Mouse (Mus musculus) layer of hippocampus, adult 2 months (tissue): ENCODE results near the gene Sh3bp5. TPM values are rescaled to one million over a fixed set of nuclear protein-coding genes. Genes with fewer than 3 reads are reported as not detected.

ENCODE experiments used
- DNase-seq, 2 experiments: peaks; one replicate each; pipeline ENCODE4 v3.0.0; 2022; ENCODE audit warnings: low spot score in 2 of 2
- H3K27ac ChIP-seq: fragments of 200-600 bp; 2 replicates; pipeline ENCODE4 v1.8.1; 2022
- H3K4me3 ChIP-seq: fragments of 200-600 bp; 2 replicates; pipeline ENCODE4 v1.8.1; 2022; ENCODE audit warnings: mild to moderate bottlenecking
- CTCF ChIP-seq: fragments of 200-600 bp; conservative IDR thresholded peaks from 2 replicates; pipeline ENCODE4 v1.8.1; 2022; ENCODE audit warnings: antibody characterized with exemption, mild to moderate bottlenecking, moderate library complexity
- total RNA-seq, 2 experiments: library from RNA; stranded (reverse); gene quantifications; 2 replicates each; pipeline ENCODE4 v1.2.3; 2021

Gene Sh3bp5
- total RNA-seq, 2 experiments from 2014 or later = 147 to 158 TPM

DNA sequence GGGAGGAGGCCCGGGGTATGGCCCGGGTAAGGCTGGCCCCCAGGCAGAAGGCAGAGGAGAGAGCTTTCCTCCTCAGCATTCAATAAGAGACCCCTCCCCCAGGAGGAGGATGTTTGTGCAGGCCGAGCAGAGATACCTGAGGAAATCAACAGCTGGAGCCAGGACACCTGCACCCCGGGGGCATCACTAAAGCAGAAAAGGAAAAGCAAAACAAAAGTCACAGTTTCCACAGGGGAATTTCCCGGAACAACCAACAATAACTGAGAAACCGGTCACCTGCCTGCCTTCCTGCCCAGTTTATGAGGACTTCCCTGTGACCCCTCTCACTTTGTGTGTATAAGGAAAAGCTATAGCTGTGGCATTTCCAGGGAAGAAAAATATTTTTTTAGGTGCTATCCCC lies 7.7 kb upstream of the Sh3bp5 start:
- no peak overlapping the region for H3K4me3 ChIP-seq
- H3K27ac ChIP-seq = no peak overlapping the region
- TF ChIP-seq CTCF = no peak
- DNase-seq = no peak

DNA sequence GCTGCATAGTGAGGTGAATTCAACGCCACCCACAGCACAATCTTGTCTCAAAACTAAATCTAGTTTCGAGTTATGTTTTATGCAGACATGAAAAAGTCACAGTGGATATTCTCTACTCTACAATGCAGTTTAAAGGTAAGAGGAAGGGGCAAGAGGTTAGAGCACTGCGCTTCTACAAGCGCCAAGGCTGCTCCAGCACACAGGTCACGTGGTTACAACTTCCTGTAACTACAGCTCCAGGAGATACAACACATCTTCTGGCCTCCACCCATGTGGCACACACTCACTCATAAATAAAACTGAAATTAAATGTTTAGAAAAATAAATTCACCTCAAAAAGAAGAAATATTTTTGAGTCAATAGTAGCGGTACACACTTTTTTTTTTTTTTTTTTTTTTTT lies 4.8 kb upstream of the Sh3bp5 start:
- no peak overlapping the region for H3K27ac ChIP-seq
- DNase-seq = no peak
- no peak overlapping the region for H3K4me3 ChIP-seq
- TF ChIP-seq CTCF = no peak

DNA sequence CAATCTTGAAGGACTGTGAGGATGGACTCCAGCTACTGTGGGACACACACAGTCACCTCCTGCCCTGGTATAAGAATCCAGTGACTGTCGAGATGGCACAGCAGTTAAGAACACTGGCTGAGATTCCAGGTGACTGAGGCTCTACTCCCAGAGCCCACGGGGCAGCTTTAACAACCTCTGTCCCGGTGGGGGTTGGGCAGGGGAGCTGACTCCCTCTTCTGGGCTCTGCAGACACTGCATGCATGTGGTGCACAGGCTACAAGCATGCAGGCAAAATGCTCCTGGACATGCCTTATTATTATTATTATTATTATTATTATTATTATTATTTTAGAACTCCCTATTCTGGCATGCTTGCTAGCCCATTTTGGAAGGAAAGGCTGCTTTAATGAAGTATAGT lies 4.4 kb upstream of the Sh3bp5 start:
- peak; percentile 46 for TF ChIP-seq CTCF
- H3K27ac ChIP-seq = no peak overlapping the region
- no peak for DNase-seq
- no peak overlapping the region for H3K4me3 ChIP-seq

DNA sequence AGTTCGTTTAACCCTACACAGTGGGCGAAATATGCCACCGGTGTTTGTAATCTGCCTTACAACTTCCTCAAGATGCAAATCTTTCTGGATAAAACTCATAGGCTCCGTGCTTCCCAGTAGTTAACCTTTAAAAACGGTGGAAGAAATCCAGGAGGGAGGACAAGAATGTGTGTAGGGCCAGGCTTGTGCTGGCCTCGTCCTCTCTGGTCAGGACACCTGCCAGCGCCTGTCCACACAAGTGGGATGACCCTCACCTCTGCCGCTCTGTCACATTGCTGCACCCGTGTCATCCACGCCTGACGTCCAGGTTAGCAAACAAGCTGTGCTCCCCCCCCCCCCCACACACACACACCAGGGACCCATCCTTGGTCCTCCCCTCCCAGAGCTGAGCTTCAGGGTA lies 3.4 kb upstream of the Sh3bp5 start:
- DNase-seq = no peak
- no peak overlapping the region for H3K4me3 ChIP-seq
- TF ChIP-seq CTCF = no peak
- H3K27ac ChIP-seq = no peak overlapping the region

DNA sequence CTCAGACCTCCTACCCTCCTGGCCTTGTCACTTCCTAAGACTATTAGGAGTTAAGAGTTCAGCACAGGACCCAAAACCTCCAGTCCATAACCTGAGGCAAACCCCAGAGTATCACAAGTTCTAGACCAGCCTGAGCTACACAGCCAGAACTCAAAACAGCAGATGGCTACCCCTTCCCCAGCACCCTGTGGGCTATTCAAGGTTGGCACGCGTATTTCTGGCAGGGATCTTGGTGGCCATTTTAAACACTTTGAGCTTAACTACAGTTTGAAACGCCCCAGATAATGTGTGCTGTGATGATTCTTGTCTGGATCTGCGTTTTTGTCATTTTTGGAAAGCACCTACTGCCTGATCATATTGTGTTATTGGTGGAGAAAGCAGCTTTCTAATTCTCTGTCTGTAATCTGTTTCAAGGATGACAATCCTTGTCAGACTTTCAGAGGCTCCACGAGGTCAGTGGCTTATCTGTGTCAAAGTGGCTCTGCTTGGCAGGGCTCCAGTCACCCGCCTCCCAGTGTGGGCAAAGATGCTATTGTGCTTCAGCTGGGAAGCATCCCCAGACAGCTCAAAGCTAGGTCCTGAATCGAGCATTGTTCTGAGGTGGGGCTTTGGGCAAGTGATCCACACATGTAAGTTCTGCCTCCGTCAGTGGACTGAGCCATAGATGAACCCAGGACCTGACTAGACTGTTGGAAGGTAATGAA lies 2.1 kb upstream of the Sh3bp5 start:
- DNase-seq = no peak
- Histone ChIP-seq H3K4me3 (no peak overlapping the region), H3K27ac (peak overlapping the region; percentile 4; the same call in 1 of the 2 replicates)
- no peak for TF ChIP-seq CTCF

DNA sequence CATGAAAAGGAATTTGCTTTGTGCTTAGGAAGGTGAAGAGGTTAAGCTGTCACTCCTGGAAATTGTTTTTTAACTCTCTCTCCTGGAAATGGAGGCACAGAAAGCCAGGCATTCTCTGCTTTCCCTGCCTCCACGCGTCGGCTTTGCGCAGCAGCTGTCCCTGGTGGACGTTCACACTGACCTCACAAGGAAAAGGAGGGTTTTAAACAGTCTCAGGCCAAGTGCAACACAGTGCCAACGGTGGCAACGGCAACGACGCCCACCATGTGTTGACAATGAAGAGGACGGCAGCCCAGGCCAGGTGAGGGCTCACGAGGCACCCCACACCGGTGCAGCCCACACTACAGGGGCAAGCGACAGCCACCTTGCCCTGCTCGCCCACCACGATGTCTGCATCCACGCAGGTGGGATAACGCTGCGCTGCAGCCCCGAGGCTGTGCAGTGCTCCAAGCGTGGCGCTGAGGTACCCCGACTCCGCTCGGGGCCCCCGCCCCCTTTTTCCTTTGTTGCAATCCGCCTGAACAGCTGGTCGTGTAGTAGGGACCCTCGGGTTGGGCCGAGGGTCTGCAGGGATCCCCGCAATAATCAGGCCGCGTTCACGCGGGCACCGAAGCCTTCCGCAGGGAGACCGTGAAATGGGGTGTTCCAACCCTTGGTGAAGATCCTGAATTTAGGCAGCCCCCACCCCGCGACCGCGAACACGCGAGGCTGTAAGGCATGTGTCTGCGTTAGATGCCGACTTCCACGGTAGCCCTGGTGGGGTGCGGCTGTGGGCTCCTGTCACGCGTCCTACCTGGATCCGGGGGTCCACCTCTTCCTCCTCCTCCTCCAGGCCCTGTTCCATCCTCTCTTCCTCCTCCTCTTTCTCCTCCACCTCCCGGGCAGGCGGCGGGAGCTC lies 611 bp downstream of the Sh3bp5 start:
- peak overlapping the region; percentile 93 for H3K4me3 ChIP-seq
- peak in 1 of 2 experiments; percentile 41 for DNase-seq
- peak overlapping the region; percentile 97 for H3K27ac ChIP-seq
- no peak; the same call in none of the 2 replicates for TF ChIP-seq CTCF

DNA sequence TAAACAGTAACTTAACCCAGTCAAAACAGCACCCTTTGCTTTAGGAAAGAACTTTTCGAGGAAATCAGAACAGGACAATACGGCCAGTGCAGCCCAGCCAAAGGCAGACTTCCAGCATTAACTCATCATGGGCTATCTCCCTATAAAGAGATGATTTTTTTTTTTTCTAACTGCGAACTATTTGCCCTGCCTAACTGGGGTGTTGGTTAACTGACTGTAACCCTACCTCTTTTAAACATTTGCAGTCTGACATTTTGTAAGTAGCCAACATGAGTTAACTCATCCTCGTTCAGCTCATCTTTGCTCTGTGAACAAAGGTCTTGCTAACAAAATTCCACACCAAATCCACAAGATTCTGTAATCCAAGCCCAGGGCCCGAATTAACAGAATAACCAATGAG lies 1.5 kb downstream of the Sh3bp5 start:
- no peak for TF ChIP-seq CTCF
- no peak for DNase-seq
- H3K27ac ChIP-seq = peak overlapping the region; percentile 97

DNA sequence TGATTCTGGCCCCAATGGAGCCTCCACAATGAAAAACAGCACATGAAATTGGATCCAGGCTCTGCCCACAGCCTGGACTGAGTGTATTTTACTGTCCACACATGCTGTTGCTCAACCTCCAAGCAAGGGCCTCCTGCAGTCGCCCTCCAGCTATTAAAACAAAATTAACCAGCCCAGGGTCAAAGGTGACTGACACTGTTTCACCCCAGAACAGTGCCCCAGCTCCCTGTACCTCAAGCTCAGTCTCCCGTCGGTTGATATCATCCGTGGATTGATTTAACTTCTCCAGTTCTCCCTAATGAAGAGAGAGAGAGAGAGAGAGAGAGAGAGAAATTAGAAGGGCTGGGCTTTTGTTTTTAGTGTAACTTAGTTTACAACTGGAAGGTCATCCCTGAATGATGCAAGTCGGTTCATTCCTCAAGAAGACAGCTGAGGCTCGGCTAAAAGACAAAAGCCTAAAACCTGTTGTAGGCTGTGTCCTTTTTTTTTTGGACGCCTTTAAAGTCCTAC lies 2.0 kb downstream of the Sh3bp5 start:
- Histone ChIP-seq H3K27ac (peak overlapping the region; percentile 97), H3K4me3 (peak overlapping the region; percentile 93)
- no peak for TF ChIP-seq CTCF
- no peak for DNase-seq

More for the DNA sequence above, 1.5 kb downstream of the Sh3bp5 start:
- peak overlapping the region; percentile 93 for H3K4me3 ChIP-seq

DNA sequence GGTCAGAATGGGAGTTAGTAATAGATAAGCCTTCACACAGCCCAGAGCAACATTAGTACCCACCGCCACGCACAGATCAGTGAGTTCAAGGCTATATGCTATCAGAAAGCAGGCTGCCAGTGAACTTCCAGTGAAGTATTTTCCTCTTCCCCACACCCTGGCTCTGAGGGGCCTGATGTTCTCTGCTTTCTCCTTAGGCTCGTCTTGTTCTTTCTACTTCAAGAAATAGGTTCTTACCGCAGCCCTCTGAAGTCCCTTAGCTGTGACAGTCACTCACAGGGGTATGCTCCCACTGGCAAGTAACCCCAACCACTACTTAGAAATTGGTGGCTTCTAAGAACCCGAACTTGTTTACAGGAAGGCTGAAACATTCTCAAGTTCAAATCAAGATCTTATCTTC lies 2.8 kb downstream of the Sh3bp5 start:
- Histone ChIP-seq H3K27ac (peak overlapping the region; percentile 97), H3K4me3 (peak overlapping the region; percentile 93)
- DNase-seq = no peak
- TF ChIP-seq CTCF = no peak

DNA sequence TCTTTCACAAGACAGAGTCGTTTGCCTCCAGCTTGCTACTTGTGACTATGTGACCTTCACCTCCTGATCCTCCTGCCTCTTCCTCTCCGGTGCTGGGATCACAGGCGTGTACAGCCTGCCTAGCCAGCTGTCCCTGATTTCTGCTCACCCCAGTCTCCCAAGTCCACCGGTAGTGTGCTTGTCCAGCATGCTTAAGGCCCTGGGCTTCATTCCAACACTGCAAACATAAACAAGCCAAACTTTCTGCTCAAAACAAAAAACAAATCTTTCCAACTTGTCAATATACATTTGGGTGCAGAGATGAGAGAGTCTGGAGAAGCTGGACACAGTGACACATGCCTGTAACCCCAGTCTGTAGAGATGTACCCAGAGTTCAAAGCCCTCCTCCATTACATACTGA lies 3.5 kb downstream of the Sh3bp5 start:
- no peak for TF ChIP-seq CTCF
- DNase-seq = no peak
- peak overlapping the region; percentile 93 for H3K4me3 ChIP-seq
- peak overlapping the region; percentile 97; the same call in 1 of the 2 replicates for H3K27ac ChIP-seq

DNA sequence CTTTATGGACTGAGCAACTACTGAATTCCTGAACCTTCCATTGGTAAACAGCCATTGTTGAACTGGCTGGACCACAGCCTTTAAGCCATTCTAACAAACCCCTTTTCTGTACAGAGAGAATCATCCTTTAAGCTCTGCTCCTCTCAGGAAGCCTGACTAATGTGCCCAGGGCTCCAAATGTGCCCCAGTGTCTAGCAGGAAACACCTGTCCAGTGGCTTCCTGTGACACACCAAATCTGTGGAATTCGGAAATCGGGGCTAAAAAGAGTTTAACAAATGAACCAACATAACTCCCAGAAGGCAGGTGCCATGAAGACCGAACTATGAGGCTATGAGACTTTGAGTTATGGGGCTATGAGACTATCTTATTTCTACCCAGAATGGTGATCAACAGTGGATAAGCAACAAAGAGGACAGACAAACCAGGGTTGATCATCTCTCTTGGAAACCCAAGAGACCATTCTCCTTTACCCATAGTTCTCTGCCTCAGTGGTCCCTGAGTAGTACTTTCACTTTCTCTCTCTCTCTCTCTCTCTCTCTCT lies 4.0 kb downstream of the Sh3bp5 start:
- H3K27ac ChIP-seq = peak overlapping the region; percentile 80
- no peak for TF ChIP-seq CTCF
- peak overlapping the region; percentile 11; the same call in 1 of the 2 replicates for H3K4me3 ChIP-seq
- DNase-seq = no peak

DNA sequence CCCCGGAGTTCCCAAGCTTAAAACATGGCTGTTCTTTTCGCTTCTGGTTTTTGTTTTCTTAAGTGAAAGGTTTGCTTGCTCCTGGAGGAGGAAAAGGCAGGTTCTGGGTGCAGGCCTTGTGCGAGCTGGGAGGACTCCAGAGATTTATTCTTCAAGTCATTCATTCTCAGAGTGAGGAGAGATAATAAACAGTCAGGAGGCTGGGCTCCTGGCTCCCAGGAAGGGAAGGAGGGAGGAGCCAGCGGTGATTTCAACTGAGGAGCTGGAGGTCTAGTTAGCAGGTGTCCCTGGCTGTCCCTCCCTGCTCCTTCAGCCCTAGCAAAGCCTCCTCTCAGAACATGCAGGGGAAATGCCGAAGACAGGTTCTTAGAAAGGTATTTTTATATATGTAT lies 6.9 kb downstream of the Sh3bp5 start:
- TF ChIP-seq CTCF = no peak
- DNase-seq = no peak
- Histone ChIP-seq H3K4me3 (0 out of 2 replicates have a peak overlapping the region, but pooled peaks have one; percentile 6), H3K27ac (peak overlapping the region; percentile 80)
